Mouse (Mus musculus) layer of hippocampus, postnatal 14 days (tissue): ENCODE results near the gene Gpalpp1. TPM values are rescaled to one million over a fixed set of nuclear protein-coding genes. Genes with fewer than 3 reads are reported as not detected.
A peak's percentile ranks its signal among the peaks of the same experiment; 100 is the strongest.

ENCODE experiments used
- DNase-seq, 2 experiments: peaks; one replicate each; pipeline ENCODE4 v3.0.0; 2021 to 2022; ENCODE audit warnings: low spot score in 2 of 2, mixed read lengths in 1 of 2
- long read RNA-seq, 2 experiments: library from polyadenylated mRNA; stranded (forward); transcript quantifications; one replicate each; pipeline ENCODE4 v2.0.0; 2021
- total RNA-seq, 2 experiments: library from RNA; stranded (reverse); gene quantifications; 2 replicates each; pipeline ENCODE4 v1.2.3; 2021

Gpalpp1 gene
- total RNA-seq, result 10 to 100 TPM; 20.9 to 22.4 TPM
- long read RNA-seq, experiment 1, full-length matches to known transcripts, result 11 of 15 reads
- long read RNA-seq, experiment 1, partial matches to known transcripts, result 0 of 15 reads
- long read RNA-seq, experiment 1, other reads (novel, unspliced or antisense), result 4 of 15 reads
- long read RNA-seq, experiment 2, full-length matches to known transcripts, result 7 of 12 reads
- long read RNA-seq, experiment 2, partial matches to known transcripts, result 0 of 12 reads
- long read RNA-seq, experiment 2, other reads (novel, unspliced or antisense), result 5 of 12 reads

DNA sequence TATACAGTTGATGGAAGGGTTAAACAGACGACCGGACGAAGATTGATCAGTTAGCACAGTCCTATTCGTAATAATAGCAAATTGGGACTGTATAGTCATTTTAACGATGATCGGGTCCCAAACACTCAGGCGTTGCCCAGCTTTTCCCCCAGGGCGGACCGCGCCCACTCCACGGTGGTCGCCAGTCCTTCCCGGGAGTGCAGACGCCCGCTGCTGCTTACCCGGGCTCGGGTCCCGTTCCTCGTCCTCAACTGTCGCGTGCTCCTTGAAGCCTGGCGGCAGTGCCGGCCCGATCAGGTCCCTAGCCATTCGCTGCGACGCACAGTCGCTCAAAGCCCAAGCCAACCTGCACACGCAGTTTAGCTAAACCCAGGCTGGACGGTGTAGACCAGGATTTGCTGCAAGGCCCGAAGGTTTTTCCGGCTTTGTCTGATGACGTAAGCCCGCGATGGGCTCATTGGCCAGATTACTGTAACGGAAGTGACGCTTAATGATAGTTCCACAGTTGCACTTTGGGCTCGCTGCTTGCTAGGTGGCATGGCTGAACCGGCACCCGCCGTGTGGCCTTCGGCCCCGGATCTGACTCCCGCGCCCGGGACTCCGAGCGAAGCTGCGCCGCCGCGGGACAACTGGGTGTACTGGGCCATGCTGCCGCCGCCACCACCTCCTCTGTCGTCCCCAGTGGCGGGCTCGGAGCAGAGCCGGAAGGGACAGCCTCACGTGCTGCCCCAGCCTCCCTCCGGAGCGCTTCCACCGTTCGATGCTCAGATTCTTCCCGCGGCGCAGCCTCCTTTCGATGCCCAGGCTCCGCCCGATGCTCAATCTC lies at the start of gene Gpalpp1, which contains the start of gene Nufip1:
Gpalpp1 (minus strand) TSS at position 365 of the 826 bp plus-strand sequence.
Nufip1 (plus strand) TSS at position 496 of the 826 bp plus-strand sequence.
- DNase-seq, result peak; percentile 88 to 96

DNA sequence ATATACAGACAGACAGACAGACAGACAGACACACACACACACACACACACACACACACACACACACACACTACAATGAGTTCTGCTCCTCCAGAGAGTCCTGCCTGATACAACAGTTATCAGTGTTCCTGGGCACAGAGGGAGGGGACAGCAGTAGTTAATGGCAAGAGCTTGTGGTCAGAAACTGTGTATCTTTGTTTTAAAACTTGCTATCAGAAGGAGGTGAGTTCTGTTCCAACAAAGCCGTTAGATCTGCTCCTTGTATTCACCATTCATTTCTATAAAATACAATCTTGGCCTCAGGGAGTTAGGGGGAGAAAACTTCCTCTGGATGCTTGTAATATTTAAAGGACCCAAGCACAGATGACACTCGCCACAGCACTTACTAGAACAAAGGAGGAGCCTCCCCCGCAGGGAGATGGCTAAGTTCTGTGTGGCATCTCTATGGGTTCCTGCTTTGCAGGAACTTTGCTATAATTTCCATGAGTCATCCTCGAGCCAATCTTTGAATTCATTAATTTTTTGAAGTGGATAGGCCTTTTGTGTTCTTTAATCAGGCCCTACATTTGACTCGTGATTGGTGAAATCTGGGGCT lies 47.7 kb upstream of the Gpalpp1 start:
- no peak for DNase-seq

GRCm38 (mm10) chr14:76153828-76154227 lies 43.3 kb upstream of the Gpalpp1 start:
- DNase-seq, result no peak

DNA sequence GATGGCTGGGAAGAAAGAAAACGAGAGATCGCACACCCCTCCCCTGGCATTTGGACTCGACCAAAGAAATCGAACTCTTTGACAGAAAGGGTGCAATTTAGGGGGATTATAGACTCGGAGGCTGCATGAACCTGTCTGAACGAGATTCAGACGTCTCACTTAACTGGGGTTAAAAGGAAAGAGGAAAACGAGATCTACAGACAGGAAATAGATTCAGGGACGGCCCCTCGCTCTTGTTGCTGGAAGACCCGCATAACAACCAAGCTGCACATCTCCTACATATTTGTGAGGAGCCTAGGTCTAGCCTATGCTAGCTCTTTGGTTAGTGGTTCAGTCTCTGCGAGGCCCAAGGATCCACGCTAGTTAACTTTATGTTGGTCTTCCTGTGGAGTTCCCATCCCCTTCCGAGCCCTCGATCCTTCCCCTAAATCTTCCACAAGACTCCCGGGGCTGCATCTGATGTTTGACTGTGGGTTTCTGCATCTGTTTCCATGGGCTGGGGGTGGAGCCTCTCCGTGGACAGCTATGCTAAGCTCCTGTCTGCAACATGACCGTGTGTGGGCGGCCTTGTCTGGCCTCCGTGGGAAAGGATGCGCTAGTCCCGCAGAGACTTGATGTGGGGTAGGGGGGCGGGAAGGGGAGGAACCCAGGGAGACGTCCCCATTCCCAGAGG lies 42.6 kb upstream of the Gpalpp1 start:
- peak in 1 of 2 experiments; percentile 21 for DNase-seq

GRCm38 (mm10) chr14:76152162-76153002 lies 41.8 kb upstream of the Gpalpp1 start:
- DNase-seq, result peak; percentile 99

DNA sequence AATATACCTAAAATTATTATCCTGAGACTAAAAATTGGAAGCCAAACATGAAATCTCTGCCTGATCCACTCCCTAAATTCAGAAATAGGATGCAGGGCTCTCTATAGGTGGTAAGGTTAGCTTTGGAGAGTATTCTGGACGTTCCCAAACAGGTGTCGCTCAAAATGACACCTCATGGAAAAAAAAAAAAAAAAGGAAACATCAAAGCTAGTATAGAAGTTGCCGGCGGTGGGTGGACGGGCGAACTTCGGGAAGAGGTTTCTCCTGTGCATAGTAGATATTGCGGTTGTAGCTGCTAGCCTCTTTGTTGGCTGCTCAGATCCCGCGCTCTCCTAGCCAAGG lies 41.2 kb upstream of the Gpalpp1 start:
- DNase-seq, result no peak

DNA sequence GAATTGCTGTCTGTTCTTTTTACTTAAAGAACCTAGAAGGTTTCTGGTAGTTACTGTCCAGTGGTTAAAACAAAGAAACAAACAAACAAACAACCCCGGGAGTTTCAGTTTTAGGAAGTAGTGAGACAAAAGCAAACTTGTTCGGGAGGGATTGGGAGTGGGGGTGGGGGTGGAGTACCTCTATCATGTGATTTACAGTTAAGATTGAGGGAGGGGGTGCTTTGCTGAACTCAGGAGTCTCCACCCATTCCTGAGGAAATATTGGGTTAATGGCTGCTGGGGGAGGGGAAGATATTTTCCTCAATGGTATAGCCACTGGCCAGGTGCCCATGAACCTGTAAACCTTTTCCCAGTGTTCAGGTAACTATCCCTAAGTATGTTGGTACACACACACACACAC lies 40.5 kb upstream of the Gpalpp1 start:
- DNase-seq, result no peak

DNA sequence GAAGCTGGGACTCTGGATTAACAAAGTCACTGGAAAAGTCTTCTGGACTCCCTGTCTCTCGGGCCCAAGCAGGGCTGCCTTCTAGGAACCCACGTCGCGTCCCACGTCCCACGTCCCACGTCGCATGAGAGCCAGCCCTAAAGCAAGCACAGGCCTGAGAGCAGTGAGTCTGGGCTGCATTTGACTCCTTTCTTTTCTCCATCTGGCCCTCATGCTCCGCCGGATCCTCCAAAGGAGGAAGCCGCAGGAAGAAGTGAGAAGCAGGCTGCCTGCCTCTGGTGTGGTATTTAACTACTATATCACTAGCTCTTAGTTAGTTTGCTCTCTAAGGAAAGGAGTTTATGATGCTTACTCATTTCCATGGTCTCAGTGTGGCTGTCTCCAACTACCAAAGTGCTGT lies 39.9 kb upstream of the Gpalpp1 start:
- no peak for DNase-seq

DNA sequence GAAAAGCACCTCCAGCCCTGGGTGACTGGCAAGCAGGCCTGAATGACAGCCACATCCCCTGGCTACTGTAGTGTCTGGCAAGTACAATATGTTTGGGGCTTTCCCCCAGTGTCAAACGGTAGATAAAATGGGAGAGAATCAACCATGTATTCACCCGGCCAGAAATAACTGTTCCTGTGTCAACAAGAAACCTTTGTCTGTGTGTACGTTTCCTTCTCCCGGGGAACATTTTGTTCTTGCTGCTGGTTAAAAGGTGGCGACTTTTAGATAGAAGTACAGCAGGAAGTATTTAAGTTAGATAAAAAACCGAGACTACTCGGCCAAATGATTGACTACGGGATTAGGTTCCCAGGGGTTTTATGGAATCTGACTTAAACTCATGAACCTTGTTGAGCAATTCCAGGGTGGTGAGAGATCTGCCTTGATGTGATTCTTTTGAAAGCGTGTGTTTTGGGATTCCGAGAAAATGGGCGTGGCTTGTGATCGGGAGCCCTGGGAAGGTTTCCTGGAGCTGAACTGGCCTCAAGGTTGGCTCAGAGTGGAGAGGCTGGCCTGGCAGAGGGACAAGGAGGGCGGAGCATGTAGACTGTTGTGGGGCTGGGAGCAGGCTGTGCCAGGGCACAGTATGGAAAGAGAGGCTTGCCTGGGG lies 39.1 kb upstream of the Gpalpp1 start:
- DNase-seq, result no peak

DNA sequence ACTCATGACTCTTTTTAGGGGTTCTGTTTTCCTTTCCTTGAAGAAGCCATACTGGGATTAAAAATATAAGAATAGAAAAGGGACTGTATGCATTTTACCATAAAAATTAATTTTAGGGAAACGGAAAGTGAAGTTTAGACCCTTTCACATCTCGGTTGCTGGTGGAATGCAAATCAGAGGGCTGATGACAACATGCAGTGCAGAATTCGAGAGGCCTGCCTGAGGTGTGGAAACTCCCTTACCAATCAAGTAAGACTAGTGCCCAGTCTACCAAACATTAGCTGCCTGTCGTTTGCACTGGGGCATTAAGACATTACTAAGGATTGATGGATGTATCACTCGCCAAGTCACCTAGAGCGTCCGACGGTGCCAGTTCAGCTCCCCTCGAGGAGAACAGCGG lies 37.7 kb upstream of the Gpalpp1 start:
- DNase-seq, result no peak

DNA sequence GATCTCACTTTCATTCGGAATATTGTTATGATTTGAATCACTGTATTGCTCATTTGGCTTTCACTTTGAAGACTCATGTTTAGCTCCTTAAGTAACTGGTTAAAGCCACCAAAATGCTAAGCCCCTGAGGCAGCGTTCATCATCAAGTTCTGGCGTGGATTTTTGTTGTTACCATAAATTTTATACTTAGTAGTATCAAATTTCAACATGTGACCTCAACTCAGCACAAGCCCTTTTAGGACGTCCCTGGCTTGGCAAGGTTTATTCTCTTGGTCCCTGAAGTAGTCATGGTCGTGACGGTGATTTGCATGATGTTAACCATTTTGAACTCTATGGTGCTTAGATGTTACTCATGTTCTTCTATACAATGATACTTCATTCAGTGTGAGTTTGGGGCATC lies 36.5 kb upstream of the Gpalpp1 start:
- no peak for DNase-seq

DNA sequence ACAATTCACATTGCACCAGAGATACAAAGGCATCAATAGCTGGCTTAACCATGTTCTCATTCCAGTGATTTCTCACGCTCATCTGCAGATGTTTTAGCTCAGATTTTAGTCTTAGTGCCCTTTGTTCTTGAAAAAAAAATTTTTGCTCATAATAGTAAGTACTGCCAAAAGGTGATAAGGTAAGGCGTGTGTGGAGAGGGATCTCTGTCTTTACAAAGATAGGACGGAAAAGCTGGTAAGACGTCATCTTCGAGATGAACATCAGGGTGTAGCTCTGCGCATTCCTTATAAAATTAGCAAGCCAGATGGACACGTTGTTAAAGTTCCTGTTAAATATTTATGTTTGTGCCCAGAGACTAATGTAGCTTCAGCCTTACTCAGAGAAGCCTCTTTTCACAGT lies 35.3 kb upstream of the Gpalpp1 start:
- no peak for DNase-seq

DNA sequence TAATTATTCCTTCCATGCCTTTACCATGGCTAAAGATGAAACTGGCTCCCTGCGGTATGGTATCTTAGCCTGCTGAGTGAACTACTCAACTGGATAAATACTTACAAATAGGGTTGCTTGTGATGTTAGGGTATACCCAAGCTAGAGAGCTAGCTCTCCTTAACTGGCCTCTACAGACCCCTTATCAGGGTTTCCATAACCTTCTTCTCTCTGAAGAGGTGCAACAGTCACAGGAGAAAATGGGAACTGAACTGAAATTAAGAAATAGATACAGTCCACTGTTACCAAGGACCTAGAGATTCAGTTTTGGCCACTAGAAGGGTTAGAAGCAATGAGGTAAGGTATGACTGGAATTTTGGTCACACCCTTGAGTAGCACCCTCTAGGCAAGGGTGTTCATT lies 34.7 kb upstream of the Gpalpp1 start:
- no peak for DNase-seq

DNA sequence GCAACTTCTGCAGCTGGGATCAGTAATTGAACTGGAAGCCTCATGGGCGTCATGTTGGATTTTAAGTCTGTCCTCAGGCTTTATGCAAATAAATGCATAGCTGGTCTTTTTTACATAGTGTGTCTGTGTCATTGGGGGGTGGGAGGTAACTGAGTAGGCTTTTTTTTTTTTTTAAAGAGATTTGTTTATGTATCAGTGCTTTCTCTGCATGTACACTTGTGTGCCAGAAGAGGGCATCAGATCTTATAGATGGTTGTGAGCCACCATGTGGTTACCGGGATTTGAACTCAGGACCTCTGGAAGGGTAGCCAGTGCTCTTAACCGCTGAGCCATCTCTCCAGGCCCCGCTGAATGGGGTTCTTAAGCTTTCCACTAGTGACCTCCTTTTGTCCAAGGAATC lies 24.4 kb upstream of the Gpalpp1 start:
- DNase-seq, result no peak

DNA sequence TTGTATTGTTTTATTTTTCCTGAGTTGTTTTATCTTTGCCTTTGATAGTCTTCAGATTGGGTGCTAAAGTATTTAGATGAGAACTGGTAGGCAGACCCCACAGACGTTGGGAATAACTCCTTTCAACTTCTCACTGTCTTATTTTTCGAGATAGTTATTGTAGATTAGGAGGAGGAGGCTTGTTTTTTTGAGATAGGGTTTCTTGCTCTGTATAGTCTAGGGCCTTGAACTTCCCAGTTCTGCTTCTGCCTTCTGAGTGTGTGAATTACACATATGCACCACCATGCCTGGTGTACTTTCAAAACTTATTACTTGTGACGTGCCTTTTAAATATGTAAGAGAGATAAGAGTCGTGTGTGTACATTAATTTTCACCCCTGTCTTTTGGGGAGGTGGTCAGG lies 17.6 kb upstream of the Gpalpp1 start:
- no peak for DNase-seq

- DNase-seq, result no peak
These were observed 16.8 kb upstream of the Gpalpp1 start for GRCm38 (mm10) chr14:76127311-76127710.

- DNase-seq, result no peak
These were observed 12.1 kb upstream of the Gpalpp1 start for GRCm38 (mm10) chr14:76122663-76123058.

DNA sequence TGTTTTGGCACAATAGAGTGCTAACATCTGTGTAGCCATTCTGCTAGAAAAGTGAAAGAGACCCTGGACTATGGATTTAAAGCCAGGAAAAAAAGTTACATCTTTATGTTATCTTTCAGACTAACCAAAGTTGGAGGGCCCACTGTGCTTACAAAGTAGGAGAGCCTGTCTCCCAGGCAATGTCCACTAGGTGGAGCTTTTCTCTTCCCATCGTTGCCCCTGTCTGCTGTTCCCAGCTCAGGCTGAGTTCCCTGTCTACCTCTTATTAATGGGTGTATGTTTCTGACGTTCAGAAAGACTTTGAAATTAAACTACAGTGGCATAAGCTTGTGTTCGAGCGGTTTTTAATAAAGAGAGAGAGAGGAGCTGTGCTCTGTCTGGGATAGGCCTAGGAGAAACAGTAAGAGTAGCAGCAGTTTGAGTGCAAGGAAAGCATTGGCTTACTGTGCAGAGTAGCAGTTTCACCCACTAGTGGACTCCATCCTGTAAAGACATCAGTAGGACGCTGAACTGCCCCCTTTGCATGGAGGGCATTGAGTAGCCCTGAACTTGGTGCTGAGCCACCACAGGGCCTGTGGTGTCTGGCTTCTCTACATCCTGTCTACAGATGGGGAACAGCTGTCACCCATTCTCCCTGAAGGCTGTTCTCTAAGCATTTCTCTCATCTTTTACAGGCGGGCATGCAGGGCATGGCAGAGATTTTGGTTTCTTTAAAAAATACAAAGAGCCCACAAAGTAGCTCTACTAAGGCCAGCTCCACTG lies 11.5 kb upstream of the Gpalpp1 start:
- peak; percentile 37 to 61 for DNase-seq

GRCm38 (mm10) chr14:76120472-76120871 lies 9.9 kb upstream of the Gpalpp1 start:
- DNase-seq, result peak; percentile 30 to 64
